Mouse (Mus musculus) heart, embryonic 10.5 days (tissue): Measurements from ENCODE around the gene Catip. TPM values are rescaled to one million over a fixed set of nuclear protein-coding genes. Genes with fewer than 3 reads are reported as not detected.

Experiments used
- DNase-seq: peaks from one replicate; pipeline ENCODE4 v3.0.0-alpha.2; 2017; ENCODE audit warnings: low spot score
- H3K27ac ChIP-seq: fragments of 300-500 bp; sonication (generic); 2 replicates; pipeline ENCODE4 v1.5.1; 2016; ENCODE audit warnings: mild to moderate bottlenecking
- H3K27me3 ChIP-seq: fragments of 300-500 bp; sonication (generic); 2 replicates; pipeline ENCODE4 v1.6.1; 2016; ENCODE audit warnings: mild to moderate bottlenecking; ENCODE audit not compliant: poor library complexity, insufficient read depth, severe bottlenecking
- H3K36me3 ChIP-seq: fragments of 300-500 bp; sonication (generic); 2 replicates; pipeline ENCODE4 v1.6.1; 2016; ENCODE audit warnings: mild to moderate bottlenecking, moderate library complexity
- H3K4me1 ChIP-seq: fragments of 300-500 bp; sonication (generic); 2 replicates; pipeline ENCODE4 v1.6.1; 2016; ENCODE audit warnings: mild to moderate bottlenecking
- H3K4me3 ChIP-seq: fragments of 300-500 bp; sonication (generic); 2 replicates; pipeline ENCODE4 v1.5.1; 2016; ENCODE audit warnings: mild to moderate bottlenecking, moderate library complexity
- H3K9me3 ChIP-seq: fragments of 300-500 bp; sonication (generic); 2 replicates; pipeline ENCODE4 v1.6.1; 2016; ENCODE audit warnings: mild to moderate bottlenecking, moderate library complexity
- WGBS: fragments of 180-500 bp; shearing (Covaris S2); methylation state at CpG from one replicate; pipeline ENCODE4 v1.1.7; 2016; 5-methylcytosine and 5-hydroxymethylcytosine counted together
- polyA plus RNA-seq: library from polyadenylated mRNA; unstranded; fragments of >200 nt; fragmentation: Nextera tagmentation; extraction: Ambion mirVana; gene quantifications from 2 replicates; pipeline ENCODE4 v1.2.1, GENCODE M21; 2016

The Catip gene
- polyA plus RNA-seq, 1 experiment from 2014 or later: 0.20 TPM

DNA sequence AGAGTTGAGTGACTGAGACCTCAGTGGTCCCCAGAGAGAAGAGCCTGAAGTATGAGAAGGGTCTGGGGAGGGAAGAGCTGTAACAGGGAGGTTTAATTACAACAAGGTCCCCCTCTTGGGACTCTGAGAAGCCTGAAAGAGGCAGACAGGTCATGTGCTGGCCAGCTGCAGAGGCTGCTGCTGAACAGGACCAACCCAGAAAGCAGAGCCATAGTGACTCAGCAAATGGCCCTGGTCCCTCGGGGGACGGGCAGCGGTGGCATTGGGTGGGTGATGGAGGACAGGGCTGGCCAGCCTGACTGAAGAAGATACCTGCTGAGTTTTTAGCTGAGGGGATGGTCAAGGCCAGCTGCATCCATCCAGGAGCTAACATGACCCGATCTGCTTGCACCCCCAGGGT lies 14.5 kb downstream of the Catip start:
- Histone ChIP-seq H3K4me3 (no peak overlapping the region), H3K9me3 (no peaks in the 10 kb centered on the region), H3K4me1 (peaks cover 20% of the 10 kb centered on the region), H3K27me3 (no peaks in the 10 kb centered on the region), H3K36me3 (no peaks in the 10 kb centered on the region), H3K27ac (no peak overlapping the region)
- 74% methylated on average over 4 of the region's 4 CpGs for WGBS
- DNase-seq: no peak

DNA sequence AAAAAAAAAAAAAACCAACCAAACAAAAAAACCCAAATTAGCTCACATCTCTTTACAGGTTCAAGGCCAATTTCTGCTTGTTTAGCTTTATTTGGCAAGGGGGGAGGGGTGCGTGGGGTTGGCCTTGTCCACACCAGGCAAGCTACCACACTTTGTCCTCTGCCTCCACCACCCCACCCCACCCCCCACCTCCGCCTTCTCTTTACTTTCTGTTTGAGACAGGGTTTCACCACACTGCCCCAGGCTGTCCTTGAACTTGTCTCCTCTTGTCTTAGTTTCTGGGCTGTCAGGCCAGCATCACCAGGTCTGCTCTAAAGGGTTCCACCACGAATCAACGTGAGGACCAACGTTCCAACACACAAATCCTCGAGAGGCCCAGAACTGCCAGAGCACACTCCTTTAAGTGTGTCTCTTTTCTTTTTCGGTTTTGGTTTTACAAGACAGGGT lies 17.2 kb downstream of the Catip start:
- DNase-seq: no peak
- Histone ChIP-seq H3K4me3 (no peak overlapping the region), H3K27me3 (no peaks in the 10 kb centered on the region), H3K9me3 (no peaks in the 10 kb centered on the region), H3K4me1 (peaks cover 20% of the 10 kb centered on the region), H3K36me3 (no peaks in the 10 kb centered on the region), H3K27ac (no peak overlapping the region)
- WGBS: 84% methylated on average over 7 of the region's 7 CpGs

DNA sequence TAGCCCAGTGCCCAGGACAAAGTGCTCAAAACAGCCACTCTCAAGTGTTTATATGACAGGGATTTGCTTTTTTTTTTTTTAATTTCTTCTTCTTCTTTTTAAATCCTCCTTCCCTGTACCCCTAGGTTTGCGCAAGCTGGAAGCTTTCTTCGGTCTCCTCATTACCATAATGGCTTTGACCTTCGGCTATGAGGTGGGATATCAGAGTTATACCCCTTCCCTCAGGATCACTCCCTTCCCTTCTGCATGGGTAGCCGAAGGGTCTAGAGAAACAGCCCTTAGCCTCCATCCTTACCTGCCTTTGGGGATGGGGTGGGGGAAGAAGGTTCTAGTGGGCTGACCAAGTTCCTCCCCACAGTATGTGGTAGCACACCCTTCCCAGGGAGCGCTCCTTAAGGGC lies 18.6 kb downstream of the Catip start:
- H3K4me3 ChIP-seq: no peak overlapping the region
- H3K27me3 ChIP-seq: no peaks in the 10 kb centered on the region
- H3K9me3 ChIP-seq: no peaks in the 10 kb centered on the region
- H3K27ac ChIP-seq: no peak overlapping the region
- no peaks in the 10 kb centered on the region for H3K36me3 ChIP-seq
- DNase-seq: no peak
- peaks cover 17% of the 10 kb centered on the region for H3K4me1 ChIP-seq
- WGBS: 79% methylated on average over 5 of the region's 5 CpGs

DNA sequence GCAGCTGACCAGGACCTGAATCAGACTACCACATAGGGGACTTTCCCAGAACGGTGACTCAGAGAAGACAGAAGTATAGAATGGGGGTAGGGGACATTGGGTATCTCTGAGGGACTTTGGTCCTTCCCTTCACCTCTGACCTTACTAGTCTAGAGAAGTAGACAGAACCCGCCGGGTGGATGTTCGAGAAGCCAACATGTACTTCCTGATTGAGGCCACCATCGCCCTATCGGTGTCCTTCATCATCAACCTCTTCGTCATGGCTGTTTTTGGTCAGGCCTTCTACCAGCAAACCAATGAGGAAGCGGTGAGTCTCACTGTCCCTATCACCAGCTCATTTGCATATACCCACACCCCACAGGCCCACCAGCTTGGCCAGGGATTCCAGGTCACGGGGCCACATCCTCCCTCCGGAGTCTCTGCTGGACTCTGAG lies 19.7 kb downstream of the Catip start:
- Histone ChIP-seq H3K9me3 (no peaks in the 10 kb centered on the region), H3K4me1 (peaks cover 12% of the 10 kb centered on the region), H3K4me3 (no peak overlapping the region), H3K27me3 (no peaks in the 10 kb centered on the region), H3K27ac (no peak overlapping the region), H3K36me3 (no peaks in the 10 kb centered on the region)
- DNase-seq: no peak
- 86% methylated on average over 10 of the region's 10 CpGs for WGBS

DNA sequence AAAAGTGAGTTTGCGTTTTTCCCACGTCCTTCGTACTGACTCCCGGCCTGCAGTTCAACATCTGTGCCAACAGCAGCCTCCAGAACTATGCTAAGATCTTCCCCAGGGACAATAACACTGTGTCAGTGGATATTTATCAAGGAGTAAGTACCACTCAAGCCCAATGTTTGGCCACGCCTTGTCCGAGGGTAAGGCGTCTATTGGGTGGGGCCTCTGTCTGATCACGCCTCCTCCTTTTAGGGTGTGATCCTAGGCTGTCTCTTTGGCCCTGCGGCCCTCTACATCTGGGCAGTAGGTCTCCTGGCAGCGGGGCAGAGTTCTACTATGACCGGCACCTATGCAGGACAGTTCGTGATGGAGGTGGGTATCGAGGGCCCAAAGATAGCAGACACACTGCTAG lies 21.5 kb downstream of the Catip start:
- Histone ChIP-seq H3K4me1 (peaks cover 18% of the 10 kb centered on the region), H3K4me3 (no peak overlapping the region), H3K27me3 (no peaks in the 10 kb centered on the region), H3K36me3 (no peaks in the 10 kb centered on the region), H3K27ac (no peak overlapping the region), H3K9me3 (no peaks in the 10 kb centered on the region)
- WGBS: 87% methylated on average over 13 of the region's 13 CpGs
- no peak for DNase-seq

DNA sequence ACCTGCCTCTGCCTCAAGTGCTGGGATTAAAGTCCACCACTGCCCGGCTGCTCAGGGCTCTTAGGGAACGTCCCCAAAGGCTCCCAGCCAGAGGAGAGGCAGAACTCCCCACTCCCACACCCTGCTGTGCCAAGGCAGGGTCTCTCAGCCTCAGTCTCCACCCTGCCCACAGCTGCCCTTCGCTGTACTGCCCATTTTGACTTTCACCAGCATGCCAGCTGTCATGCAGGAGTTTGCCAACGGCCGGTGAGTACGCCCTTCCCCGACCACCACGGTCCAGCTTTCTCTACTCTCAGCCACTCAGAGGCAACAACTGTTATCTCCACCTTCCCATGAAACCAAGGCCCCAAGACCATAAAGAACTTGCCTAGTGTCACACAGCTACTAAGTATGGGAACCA lies 22.6 kb downstream of the Catip start:
- Histone ChIP-seq H3K4me1 (peaks cover 26% of the 10 kb centered on the region), H3K27me3 (no peaks in the 10 kb centered on the region), H3K9me3 (no peaks in the 10 kb centered on the region), H3K4me3 (no peak overlapping the region), H3K36me3 (no peaks in the 10 kb centered on the region), H3K27ac (no peak overlapping the region)
- no peak for DNase-seq
- 84% methylated on average over 8 of the region's 8 CpGs for whole genome bisulfite sequencing

DNA sequence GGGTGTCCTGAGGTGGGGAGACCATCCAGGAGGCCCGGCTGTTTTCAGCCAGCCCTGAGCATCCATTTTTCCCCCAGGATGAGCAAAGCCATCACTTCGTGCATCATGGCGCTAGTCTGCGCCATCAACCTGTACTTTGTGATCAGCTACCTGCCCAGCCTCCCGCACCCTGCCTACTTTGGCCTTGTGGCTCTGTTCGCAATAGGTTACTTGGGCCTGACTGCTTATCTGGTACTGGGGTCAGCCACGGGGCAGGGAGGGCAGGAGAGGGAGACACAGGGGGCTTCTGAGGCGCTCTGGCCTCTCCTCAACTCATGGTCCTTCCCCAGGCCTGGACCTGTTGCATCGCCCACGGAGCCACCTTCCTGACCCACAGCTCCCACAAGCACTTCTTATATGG lies 23.2 kb downstream of the Catip start:
- Histone ChIP-seq H3K9me3 (no peaks in the 10 kb centered on the region), H3K27ac (no peak overlapping the region), H3K36me3 (no peaks in the 10 kb centered on the region), H3K27me3 (no peaks in the 10 kb centered on the region), H3K4me1 (peaks cover 28% of the 10 kb centered on the region), H3K4me3 (no peak overlapping the region)
- 84% methylated on average over 10 of the region's 10 CpGs for WGBS
- DNase-seq: no peak

DNA sequence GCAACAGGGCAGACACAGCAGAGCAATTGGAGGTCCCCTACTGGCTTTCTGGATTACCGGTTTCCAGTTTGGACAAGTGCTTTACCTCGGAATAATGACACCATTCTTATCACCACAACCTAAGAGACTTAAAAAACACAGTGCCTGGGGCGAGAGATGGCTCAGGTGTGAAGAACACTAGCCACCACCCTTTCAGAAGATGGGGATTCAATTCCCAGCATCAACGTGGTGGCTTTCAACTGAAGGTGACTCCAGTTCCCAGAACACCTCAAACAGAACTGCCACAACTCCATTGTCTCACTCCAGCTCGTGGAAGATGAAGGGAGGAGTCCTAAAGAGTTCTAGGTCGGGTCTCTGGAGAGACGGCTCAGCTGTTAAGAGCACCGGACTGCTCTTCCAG lies 23.6 kb downstream of the Catip start:
- no peak overlapping the region for H3K27ac ChIP-seq
- 79% methylated on average over 8 of the region's 8 CpGs for WGBS
- H3K27me3 ChIP-seq: no peaks in the 10 kb centered on the region
- peaks cover 33% of the 10 kb centered on the region for H3K4me1 ChIP-seq
- H3K36me3 ChIP-seq: no peaks in the 10 kb centered on the region
- no peak for DNase-seq
- H3K4me3 ChIP-seq: no peak overlapping the region
- H3K9me3 ChIP-seq: no peaks in the 10 kb centered on the region

DNA sequence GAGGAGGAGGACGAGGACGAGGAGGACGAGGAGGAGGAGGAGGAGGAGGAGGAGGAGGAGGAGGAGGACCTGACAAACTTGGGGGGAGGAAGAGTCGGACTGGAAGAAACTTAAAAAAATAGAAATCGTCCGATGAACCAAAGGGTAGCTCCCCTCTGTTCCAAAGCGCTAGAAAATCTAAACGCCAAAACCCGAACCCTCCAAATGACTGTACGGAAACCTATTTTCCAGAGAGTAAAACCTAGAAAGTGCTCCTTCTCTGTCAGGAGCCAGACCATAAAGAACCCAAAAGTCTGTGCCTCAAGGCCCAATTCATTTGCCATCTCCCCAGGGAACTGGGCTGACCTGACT lies 24.4 kb downstream of the Catip start:
- Histone ChIP-seq H3K9me3 (no peaks in the 10 kb centered on the region), H3K36me3 (no peaks in the 10 kb centered on the region), H3K4me1 (peaks cover 37% of the 10 kb centered on the region), H3K4me3 (peak overlapping the region; percentile 61), H3K27me3 (no peaks in the 10 kb centered on the region), H3K27ac (peak overlapping the region; percentile 92)
- WGBS: 57% methylated on average over 8 of the region's 10 CpGs
- DNase-seq: no peak

DNA sequence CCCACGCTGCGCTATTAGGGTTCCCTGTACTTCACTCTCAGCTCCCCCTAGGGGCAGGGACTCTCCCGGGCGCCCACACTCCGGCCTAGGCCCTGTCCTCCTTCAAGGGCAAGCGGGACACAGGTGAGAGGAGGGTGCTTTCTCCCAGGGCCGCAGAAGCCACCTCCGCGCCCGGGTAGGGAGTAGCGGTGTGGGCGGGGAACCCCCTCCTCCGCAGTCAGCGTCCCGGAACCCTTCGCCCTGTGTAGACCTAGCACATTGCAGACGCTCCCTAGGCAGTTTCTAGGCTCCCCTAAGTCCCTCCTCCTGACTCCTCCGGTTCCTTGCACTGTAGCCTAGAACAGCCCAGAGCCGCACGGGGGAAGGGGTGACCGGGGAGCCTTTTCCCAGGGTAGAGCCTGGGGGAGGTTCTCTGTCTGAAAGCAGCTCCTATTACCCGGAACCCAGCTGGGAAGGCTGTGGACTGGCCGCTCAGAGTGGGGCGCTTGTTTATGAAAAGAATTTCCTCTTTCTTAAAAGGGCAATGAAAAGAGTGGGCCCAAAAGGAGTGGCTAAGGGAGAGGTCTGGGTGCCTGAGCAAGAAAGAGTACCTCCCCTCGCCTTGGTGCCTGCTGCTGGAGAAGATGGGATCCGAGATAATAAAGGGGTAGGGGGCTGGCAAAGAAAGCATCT lies 24.9 kb downstream of the Catip start:
- under 1% methylated on average over 26 of the region's 26 CpGs for WGBS
- no peaks in the 10 kb centered on the region for H3K9me3 ChIP-seq

DNA sequence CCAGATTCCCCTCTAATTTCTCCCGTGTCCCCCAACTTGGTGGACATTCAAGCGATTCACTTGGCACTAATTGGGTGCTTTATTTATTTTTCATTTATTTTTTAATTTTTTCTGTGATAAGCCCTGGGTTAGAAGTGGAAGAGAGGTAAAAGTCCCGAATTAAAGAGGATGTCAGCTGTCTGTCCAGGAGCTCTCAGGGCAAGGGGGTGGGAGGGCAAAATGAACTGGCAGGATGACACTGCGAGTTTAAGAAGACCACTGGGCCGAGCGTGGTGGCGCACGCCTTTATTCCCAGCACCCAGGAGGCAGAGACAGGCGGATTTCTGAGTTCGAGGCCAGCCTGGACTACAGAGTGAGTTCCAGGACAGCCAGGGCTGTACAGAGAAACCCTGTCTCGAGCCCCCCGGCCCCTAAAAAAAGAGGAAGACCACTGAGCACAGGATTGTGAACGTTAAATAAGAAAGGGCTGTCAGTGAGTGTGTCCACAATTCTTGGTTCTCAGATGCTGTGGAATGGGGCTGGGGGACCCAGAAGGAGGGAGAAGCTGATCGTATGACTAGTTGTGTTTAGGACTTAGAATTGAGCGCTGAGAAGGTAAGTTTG lies 25.6 kb downstream of the Catip start:
- Histone ChIP-seq H3K36me3 (no peaks in the 10 kb centered on the region), H3K4me1 (peaks cover 39% of the 10 kb centered on the region), H3K27me3 (no peaks in the 10 kb centered on the region), H3K4me3 (peak overlapping the region; percentile 61), H3K27ac (peak overlapping the region; percentile 92), H3K9me3 (no peaks in the 10 kb centered on the region)
- WGBS: 61% methylated on average over 15 of the region's 15 CpGs
- DNase-seq: no peak

More for the DNA sequence above, 24.9 kb downstream of the Catip start:
- DNase-seq: peak; percentile 96
- H3K4me3 ChIP-seq: peak overlapping the region; percentile 61
- peaks cover 37% of the 10 kb centered on the region for H3K4me1 ChIP-seq
- H3K27me3 ChIP-seq: no peaks in the 10 kb centered on the region
- H3K36me3 ChIP-seq: no peaks in the 10 kb centered on the region
- peak overlapping the region; percentile 92 for H3K27ac ChIP-seq

DNA sequence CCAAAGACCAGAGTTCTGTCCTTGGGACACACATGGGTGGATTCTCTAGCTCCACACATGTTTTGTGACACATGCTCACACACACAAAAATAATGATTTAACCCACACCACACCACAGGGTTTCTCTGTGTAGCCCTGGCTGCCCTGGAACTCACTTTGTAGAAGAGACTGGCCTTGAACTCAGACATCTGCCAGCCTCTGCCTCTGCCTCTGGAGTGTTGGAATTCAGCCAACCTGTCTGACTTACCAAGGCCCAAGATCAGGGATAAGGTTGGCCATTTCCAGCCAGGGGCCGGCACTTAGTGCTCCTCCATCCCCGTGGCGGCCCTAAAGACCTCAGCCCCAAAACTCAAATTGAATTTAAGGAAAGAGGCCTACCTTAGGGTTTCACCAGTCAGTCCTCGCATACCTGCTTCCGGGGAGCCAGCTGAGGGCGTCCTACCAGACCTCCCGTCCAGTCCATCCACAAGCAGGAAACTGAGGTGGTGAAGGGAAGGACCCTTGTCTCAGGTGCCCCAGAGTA lies 26.6 kb downstream of the Catip start:
- Histone ChIP-seq H3K4me3 (no peak overlapping the region), H3K9me3 (no peaks in the 10 kb centered on the region), H3K27me3 (no peaks in the 10 kb centered on the region), H3K4me1 (peaks cover 49% of the 10 kb centered on the region), H3K36me3 (peaks cover 4% of the 10 kb centered on the region), H3K27ac (peak overlapping the region; percentile 92; the same call in 1 of the 2 replicates)
- DNase-seq: no peak
- WGBS: 79% methylated on average over 7 of the region's 7 CpGs

DNA sequence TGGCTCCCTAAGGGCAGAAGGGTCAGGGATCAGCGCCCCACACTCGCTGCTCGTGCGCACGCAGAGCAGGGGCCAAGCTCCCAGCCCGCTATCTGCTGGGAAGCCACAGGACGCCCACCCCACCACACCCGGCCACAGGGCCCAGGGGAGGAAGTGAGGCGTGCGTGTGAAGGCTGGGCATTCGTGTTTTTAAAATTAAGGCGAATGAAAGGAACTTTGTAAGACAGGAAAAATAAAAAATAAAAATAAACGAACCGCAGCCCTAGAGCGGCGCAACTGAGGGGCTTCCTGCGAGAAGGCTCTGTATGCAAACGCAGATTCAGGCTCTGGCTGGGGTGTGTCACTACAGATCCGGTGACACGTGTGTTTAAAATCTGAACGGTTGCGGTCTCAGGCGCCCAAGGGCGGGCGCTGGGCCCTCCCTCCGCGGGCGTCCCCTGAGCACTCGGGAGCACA lies 28.0 kb downstream of the Catip start:
- 2% methylated on average over 29 of the region's 29 CpGs for WGBS
- Histone ChIP-seq H3K36me3 (peaks cover 18% of the 10 kb centered on the region), H3K27me3 (no peaks in the 10 kb centered on the region), H3K4me1 (peaks cover 62% of the 10 kb centered on the region), H3K9me3 (no peaks in the 10 kb centered on the region), H3K4me3 (peak overlapping the region; percentile 86), H3K27ac (peak overlapping the region; percentile 100)
- DNase-seq: peak; percentile 87
